Mouse (Mus musculus) brain, embryonic 14.5 days (tissue): ENCODE results near the gene Mylk4. TPM values are rescaled to one million over a fixed set of nuclear protein-coding genes. Genes with fewer than 3 reads are reported as not detected.

Experiments
- DNase-seq: peaks from one replicate; pipeline ENCODE4 v3.0.0-alpha.2; 2011; ENCODE audit warnings: low read depth
- CTCF ChIP-seq: fragments of 200-500 bp; IDR thresholded peaks from 2 replicates; pipeline ENCODE4 v1.5.1; 2012; ENCODE audit warnings: inconsistent platforms, mild to moderate bottlenecking, moderate library complexity, borderline replicate concordance; ENCODE audit not compliant: insufficient read depth, insufficient read length; ENCODE audit errors: extremely low read depth
- POLR2A ChIP-seq: fragments of 200-500 bp; IDR thresholded peaks from 2 replicates; pipeline ENCODE4 v1.6.1; 2012; ENCODE audit warnings: mild to moderate bottlenecking, inconsistent platforms, borderline replicate concordance; ENCODE audit not compliant: poor library complexity, insufficient read depth, insufficient read length, severe bottlenecking; ENCODE audit errors: extremely low read depth
- polyA plus RNA-seq: library from polyadenylated mRNA; depleted of rRNA; stranded (reverse); fragments of >200 nt; gene quantifications from 2 replicates; pipeline ENCODE4 v1.2.3, GENCODE M21; 2012

The Mylk4 gene
- polyA plus RNA-seq, 1 experiment: 0.29 TPM

GRCm38 (mm10) chr13:32803701-32804345, 20.1 kb upstream of the Mylk4 start:
- peak; percentile 3 for DNase-seq
- TF ChIP-seq POLR2A: no peak
- no peak for TF ChIP-seq CTCF

DNA sequence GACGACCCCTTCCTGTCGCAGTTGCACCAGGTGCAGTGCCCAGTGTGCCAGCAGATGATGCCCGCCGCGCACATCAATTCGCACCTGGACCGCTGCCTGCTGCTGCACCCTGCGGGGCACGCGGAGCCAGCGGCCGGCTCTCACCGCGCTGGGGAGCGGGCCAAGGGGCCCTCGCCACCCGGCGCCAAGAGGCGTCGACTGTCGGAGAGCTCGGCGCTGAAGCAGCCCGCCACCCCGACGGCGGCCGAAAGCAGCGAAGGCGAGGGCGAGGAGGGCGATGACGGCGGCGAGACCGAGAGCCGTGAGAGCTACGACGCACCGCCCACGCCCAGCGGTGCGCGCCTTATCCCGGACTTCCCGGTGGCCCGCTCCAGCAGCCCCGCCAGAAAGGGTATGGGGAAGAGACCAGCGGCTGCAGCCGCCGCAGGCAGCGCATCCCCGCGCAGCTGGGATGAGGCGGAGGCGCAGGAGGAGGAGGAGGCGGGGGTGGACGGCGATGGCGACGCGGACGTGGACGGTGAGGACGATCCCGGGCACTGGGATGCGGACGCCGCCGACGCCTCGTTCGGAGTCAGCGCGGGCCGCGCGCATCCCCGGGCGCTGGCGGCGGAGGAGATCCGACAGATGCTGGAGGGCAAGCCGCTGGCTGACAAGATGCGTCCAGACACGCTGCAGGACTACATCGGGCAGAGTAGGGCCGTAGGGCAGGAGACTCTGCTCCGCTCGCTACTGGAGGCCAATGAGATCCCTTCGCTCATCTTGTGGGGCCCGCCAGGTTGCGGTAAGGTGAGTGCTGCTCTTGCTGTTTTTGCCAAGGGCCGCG, 18.7 kb upstream of the Mylk4 start, which contains the start of gene D930007J09Rik:
TSS of gene D930007J09Rik (minus strand) at position 591 of the 823 bp plus-strand sequence.
- TF ChIP-seq CTCF: no peak
- no peak for TF ChIP-seq POLR2A
- DNase-seq: peak; percentile 67

DNA sequence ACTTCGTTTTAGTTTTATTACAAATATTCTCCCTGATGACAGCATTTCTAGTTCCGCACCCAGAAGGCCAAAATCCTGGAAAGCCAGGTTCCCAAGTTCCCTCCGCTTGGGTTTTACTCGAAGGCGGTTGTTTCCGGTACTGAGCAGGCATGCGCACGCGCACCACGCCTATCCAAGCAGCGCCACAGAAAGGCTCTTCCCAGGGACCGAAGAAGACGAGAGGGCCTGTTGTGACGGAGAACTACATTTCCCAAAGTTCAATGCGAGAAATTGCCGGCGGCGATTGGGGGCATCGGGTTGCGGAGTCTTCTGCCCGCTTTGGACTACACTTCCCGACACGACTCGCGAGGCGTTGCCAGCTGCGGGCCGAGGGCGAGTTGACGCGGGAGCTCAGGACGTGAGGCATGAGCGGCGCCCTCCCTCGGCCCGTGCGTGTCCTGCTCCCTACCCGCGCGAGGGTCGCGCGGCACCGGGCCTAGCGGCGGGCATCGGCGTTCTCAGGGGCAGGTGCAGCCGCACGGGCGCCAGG, 18.0 kb upstream of the Mylk4 start, which contains the start of gene Wrnip1:
TSS of gene Wrnip1 (plus strand) at position 346 of the 529 bp plus-strand sequence.
- TF ChIP-seq CTCF: peak; percentile 37; the same call in 1 of the 2 replicates
- TF ChIP-seq POLR2A: peak; percentile 77
- DNase-seq: peak; percentile 100

DNA sequence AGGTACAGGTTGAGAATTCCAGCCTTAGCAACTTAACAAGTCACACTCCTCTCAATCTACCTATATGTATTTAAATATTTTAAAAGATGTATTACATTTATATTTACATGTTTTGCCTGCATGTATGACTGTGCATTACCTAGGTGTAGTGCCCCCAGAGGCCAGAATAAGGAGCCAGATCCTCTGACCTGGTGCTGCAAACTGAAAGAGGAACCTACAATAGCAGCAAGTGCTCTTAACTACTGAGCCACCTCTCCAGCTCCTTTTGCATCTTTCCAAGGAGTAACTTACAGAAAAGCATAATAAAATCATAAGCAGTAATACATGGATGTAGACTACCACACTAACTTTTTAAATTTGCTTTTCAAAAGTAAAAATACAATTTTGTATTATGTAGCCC, 17.1 kb upstream of the Mylk4 start:
- TF ChIP-seq CTCF: no peak
- no peak for TF ChIP-seq POLR2A

GRCm38 (mm10) chr13:32799131-32799530, 15.4 kb upstream of the Mylk4 start:
- TF ChIP-seq CTCF (no peak), POLR2A (no peak)
- peak; percentile 31 for DNase-seq

More for the DNA sequence above, 17.1 kb upstream of the Mylk4 start:
- DNase-seq: peak; percentile 9

DNA sequence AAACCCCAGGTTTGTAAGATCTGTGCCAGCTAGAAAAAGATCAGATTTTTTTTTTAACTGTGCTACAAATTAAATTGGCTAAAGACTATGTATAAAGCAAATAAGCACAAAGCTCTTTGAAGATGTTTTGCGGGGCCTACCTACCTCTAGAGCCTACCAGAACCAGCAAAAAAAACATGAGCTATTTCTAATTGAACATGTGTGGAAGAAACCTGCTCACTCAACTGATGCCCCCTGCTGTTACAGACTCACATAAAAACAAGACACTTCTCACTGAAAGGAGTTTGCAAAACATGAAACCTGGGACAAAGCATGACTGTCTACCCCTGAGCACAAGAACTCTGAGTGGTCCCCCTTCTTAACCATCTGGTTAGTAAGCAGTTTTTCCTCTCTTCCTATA, 13.3 kb upstream of the Mylk4 start:
- DNase-seq: peak; percentile 21
- TF ChIP-seq CTCF (no peak), POLR2A (no peak)

GRCm38 (mm10) chr13:32795166-32795565, 11.4 kb upstream of the Mylk4 start:
- no peak for DNase-seq

DNA sequence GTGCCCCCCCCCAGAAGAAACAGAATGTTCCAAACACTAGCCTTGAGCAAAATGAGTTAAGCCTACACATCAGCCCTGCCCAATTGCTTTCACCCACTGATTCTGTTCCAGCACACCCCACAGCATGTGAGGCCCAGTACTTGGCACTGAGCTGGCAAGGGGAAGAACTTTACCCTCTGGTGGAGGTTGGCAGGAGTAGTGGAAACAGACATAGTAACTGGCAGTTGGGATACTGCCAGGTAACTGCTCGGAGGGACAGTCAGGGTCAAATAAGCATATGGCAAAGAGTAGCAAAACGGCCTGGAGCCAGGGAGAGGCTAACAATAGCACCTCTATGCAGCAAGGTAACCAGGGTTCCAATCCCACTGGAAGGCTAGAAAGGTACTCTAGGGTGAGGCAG, 10.9 kb upstream of the Mylk4 start:
- TF ChIP-seq CTCF (no peak), POLR2A (no peak)
- peak; percentile 24 for DNase-seq

More at GRCm38 (mm10) chr13:32795166-32795565, 11.4 kb upstream of the Mylk4 start:
- no peak for TF ChIP-seq POLR2A
- TF ChIP-seq CTCF: no peak

DNA sequence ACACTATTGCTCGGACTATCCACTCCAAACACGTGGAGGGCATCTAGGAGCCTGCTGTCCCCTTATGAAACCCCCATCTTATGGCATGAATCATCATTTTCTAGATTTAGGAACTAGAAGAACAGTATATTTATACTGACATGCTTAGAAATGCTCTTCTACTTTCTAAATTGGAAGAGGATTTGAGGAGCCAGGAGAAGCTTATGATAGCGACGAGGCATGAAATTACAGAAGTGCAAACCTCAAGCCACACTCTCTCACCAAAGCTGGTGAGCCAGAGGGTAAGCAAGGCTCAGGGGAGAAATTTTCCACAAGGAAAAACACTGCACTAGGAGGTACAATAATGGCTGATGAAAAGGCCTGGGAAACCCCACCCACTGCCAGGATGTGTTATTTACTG, 6.0 kb upstream of the Mylk4 start:
- no peak for DNase-seq
- TF ChIP-seq CTCF (no peak), POLR2A (no peak)

DNA sequence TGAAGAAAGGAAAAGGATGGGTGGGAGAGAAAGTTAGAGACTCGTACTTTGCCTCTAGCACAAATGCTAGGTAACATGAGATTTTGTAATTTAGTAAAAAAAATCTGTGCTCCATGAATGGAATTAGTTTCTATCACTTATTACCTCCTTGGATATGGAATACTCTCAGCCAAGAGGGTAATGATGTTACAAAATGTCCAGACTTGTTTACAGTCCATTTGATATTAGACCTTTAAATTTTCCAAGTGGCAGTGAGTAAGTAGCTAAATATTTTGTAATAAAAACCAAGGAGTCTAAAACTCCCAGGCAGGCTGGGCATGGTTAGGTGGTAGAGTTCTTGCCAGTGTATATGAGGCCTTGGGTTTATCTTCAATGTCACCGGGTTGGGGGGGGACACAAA, 3.8 kb upstream of the Mylk4 start:
- no peak for DNase-seq
- TF ChIP-seq POLR2A (no peak), CTCF (no peak)

- peak; percentile 7 for DNase-seq
- TF ChIP-seq POLR2A (no peak), CTCF (peak; percentile 37; the same call in 1 of the 2 replicates)
Observed at GRCm38 (mm10) chr13:32783055-32783454, 699 bp downstream of the Mylk4 start.

DNA sequence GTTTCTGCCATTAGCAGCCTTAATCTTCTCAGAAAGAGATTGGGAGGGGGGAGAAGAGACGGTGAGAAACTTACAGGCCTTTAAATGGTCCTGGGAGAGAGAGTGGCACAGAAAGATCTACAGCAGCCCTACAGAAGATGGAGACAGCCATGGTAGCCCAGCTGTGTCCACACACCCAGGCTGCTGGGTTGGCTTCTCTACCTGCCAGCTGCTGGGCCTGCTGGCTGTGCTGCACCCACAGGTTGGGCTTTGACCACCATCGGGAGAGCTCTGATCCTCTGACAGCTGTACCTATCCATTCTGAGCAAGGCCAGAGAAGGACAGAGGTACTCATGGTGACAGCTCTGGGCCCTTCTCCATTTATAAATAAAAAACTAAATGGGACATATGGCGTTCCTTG, 4.9 kb downstream of the Mylk4 start:
- DNase-seq: no peak
- no peak for TF ChIP-seq CTCF
- TF ChIP-seq POLR2A: no peak

DNA sequence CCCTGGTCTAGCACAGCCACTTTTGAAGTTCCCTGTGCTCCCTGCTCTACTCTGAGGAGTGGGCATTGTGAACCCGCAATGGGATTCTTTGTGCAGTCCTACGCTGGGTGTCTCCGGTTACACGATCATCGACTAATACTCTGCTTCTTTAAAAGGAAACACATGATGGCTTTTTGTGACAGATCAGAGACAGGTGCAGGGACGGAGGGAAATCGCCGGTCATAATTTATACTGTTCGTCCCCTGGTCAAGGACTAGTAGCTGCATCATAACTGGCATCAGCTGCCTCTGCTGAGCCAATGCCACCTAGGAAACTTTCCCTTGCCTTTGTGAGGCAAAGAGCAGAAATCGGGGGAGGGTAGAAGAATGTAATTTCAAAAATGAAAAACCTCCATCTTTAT, 7.4 kb downstream of the Mylk4 start:
- no peak for DNase-seq
- TF ChIP-seq CTCF: no peak
- no peak for TF ChIP-seq POLR2A
